Mouse (Mus musculus): ENCODE results near the gene N4bp2. TPM values are rescaled to one million over a fixed set of nuclear protein-coding genes. Genes with fewer than 3 reads are reported as not detected.

The N4bp2 gene
- polyA plus RNA-seq, 1 experiment from 2014 or later = 15.4 TPM

DNA sequence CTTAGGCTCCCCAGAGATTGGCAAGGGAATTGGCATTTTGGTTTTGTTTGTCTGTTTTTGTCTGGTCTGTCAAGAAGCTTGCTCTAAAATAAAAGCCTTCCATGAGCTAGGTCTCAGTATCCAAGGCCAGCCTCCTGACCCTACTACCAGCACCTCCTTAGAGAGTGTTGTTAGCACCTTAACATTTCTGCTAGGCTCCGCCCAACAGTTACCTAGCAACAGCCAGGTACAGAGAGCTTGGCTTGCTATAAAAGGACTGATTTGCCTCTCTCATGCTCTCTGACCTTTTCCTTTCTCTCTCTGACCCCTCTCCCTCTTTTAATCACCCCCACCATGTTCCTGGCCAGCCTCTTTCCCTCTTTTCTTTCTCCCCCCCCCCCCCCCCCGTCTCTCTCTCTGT lies 14.9 kb upstream of the N4bp2 start:
- no peak for ATAC-seq (ENCODE audit: extremely low read depth, insufficient number of reproducible peaks, low FRiP score, low TSS enrichment)
- Histone ChIP-seq H3K4me3 (no peak overlapping the region), H3K4me2 (no peak overlapping the region), H3K9me3 (no peaks in the 10 kb centered on the region), H3K27me3 (replicated peaks) (no peaks in the 10 kb centered on the region), H3K4me1 (no peaks in the 10 kb centered on the region), H3K9ac (no peak overlapping the region), H3K36me3 (no peaks in the 10 kb centered on the region), H3K27ac (replicated peaks) (no peak overlapping the region)
- WGBS = 53% methylated on average over 2 of the region's 2 CpGs

DNA sequence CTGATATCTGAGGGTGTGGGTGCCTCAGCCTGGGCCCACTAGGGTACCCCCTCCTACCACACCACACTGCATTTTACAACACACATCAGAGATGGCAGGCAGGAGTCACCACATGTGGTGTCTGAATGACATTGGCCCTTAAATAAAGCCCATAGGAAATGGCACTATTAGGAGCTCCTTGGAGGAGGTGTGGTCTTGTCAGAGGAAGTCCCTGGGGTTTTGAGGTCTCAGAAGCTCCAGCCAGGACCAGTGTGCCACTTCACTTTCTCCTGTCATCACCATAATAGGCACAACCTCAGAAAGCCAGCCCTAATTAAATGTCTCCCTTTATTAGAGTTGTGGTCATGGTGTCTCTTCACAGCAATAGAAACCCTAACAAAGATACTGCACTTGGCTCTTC lies 14.4 kb upstream of the N4bp2 start:
- no peak overlapping the region for H3K27ac ChIP-seq (replicated peaks)
- no peaks in the 10 kb centered on the region for H3K27me3 ChIP-seq (replicated peaks)
- ATAC-seq (ENCODE audit: extremely low read depth, insufficient number of reproducible peaks, low FRiP score, low TSS enrichment) = no peak

DNA sequence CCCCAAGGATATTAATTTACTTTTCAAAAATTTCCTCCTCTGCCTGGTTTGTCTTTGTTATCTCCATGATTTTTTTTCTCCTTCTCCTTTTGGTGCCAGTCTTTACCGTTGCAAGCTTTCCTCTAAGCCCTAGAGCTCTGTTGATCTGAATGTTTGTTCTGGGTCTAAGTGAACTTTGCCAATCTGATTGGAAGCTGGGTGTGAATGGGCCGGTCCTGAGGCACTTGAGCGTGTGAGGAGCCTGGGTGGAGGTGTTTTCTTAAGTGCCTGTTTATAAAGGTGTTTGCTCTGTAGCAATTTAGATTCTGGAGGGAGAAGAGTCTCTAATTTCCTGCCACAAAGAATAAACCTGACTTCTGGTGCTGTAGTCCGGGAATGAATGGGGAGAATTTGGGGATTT lies 11.3 kb upstream of the N4bp2 start:
- H3K27ac ChIP-seq (replicated peaks) = no peak overlapping the region
- no peaks in the 10 kb centered on the region for H3K36me3 ChIP-seq
- ATAC-seq (ENCODE audit: extremely low read depth, insufficient number of reproducible peaks, low FRiP score, low TSS enrichment) = no peak
- no peak overlapping the region for H3K4me2 ChIP-seq
- no peaks in the 10 kb centered on the region for H3K9me3 ChIP-seq
- H3K27me3 ChIP-seq (replicated peaks) = no peaks in the 10 kb centered on the region
- 21% methylated on average over 4 of the region's 4 CpGs for WGBS
- H3K4me1 ChIP-seq = peaks cover 10% of the 10 kb centered on the region
- H3K4me3 ChIP-seq = no peak overlapping the region
- no peak overlapping the region for H3K9ac ChIP-seq

More for the DNA sequence above, 14.4 kb upstream of the N4bp2 start:
- no peaks in the 10 kb centered on the region for H3K4me1 ChIP-seq
- no peaks in the 10 kb centered on the region for H3K9me3 ChIP-seq
- no peak overlapping the region for H3K4me2 ChIP-seq
- no peak overlapping the region for H3K9ac ChIP-seq
- no peak overlapping the region for H3K4me3 ChIP-seq
- H3K36me3 ChIP-seq = no peaks in the 10 kb centered on the region

DNA sequence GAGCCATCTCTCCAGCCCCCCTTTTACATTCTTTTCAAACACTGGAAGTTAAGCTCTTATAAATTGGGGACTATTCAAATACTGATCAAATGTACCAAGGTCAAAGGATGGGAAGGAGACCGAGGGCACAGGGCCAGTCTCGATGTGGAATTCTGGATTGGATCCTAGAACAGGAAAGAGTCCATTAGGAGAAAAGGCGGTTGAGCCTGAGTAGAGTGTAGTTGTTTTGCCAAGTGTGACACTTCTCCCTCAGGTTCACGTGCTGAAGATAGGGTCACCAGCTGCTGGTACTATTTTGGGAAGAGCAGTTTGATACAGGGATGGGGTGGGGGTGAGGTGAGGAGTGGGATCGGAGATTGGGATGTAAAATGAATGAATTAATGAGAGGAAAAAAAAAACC lies 7.5 kb upstream of the N4bp2 start:
- WGBS = 55% methylated on average over 5 of the region's 5 CpGs
- Histone ChIP-seq H3K4me1 (peaks cover 10% of the 10 kb centered on the region), H3K36me3 (peaks cover 4% of the 10 kb centered on the region), H3K27ac (replicated peaks) (peak overlapping the region; percentile 37; the same call in 1 of the 2 replicates), H3K9me3 (no peaks in the 10 kb centered on the region), H3K9ac (no peak overlapping the region), H3K4me2 (no peak overlapping the region), H3K27me3 (replicated peaks) (no peaks in the 10 kb centered on the region), H3K4me3 (no peak overlapping the region)
- ATAC-seq (ENCODE audit: extremely low read depth, insufficient number of reproducible peaks, low FRiP score, low TSS enrichment) = no peak

DNA sequence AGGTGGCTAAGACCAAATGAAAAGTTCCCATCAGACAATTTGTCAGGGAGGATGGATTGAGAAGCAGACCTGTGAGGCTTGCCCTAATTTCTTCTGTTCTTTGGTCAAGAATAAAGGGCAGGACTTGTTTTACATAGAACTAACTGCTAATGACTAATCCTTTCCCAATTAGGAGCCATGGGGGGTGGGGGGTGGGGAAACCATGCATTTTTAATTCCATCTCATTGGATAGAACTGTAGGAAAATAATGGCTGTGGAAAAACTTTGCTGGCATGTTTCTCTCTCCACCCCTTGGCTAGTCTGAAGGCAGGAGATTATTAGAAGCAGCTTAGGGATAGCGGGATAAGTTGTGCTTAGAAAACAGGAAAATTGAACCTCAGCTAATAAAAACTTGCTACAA lies 6.2 kb upstream of the N4bp2 start:
- Histone ChIP-seq H3K27me3 (replicated peaks) (no peaks in the 10 kb centered on the region), H3K27ac (replicated peaks) (no peak overlapping the region), H3K4me3 (no peak overlapping the region), H3K36me3 (peaks cover 4% of the 10 kb centered on the region), H3K9me3 (no peaks in the 10 kb centered on the region), H3K4me1 (peaks cover 19% of the 10 kb centered on the region), H3K9ac (no peak overlapping the region), H3K4me2 (no peak overlapping the region)
- ATAC-seq (ENCODE audit: extremely low read depth, insufficient number of reproducible peaks, low FRiP score, low TSS enrichment) = no peak
- whole genome bisulfite sequencing = 82% methylated on average over 1 of the region's 1 CpGs

DNA sequence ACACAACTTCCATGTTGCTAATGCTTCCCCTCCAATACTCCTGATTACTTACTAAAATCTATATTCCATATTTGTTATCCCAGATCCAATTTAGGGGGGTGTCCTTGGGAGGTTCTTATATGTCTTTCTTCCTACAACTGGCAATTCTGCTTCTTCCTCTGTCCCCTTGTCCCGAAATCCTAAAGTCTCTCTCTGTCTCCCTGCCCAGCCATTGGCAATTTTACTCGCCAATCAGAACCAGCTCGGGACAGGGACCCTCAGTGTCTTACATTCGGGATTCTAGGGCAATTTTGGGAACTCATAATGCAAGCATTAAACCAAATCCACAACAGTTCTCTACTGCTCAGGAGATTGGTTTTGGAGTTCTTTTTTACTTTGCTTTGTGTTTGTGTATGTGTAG lies 3.3 kb upstream of the N4bp2 start:
- H3K4me1 ChIP-seq = peaks cover 19% of the 10 kb centered on the region
- H3K27me3 ChIP-seq (replicated peaks) = no peaks in the 10 kb centered on the region
- ATAC-seq (ENCODE audit: extremely low read depth, insufficient number of reproducible peaks, low FRiP score, low TSS enrichment) = no peak
- 85% methylated on average over 4 of the region's 4 CpGs for WGBS
- H3K4me3 ChIP-seq = no peak overlapping the region
- no peak overlapping the region for H3K4me2 ChIP-seq
- peaks cover 4% of the 10 kb centered on the region for H3K36me3 ChIP-seq
- H3K27ac ChIP-seq (replicated peaks) = no peak overlapping the region
- H3K9me3 ChIP-seq = no peaks in the 10 kb centered on the region
- no peak overlapping the region for H3K9ac ChIP-seq

DNA sequence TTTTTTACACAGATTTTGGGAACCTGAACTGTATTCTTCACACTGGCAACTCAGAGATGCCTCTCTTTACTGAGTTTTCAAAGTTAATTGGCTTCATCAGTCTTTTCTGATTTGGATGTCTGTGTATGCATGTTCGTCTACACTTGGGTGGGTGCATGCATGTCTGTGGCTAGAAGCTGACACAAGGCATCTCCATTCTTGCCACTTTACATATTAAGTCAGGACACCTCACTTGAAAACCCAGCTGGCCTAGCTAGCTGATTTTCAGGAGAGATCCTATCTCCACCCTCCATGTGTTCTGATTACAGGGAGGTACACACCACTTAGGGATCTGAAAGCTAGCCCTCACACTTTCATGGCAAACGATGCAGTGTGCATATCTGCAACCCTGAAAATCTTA lies 2.7 kb upstream of the N4bp2 start:
- no peaks in the 10 kb centered on the region for H3K27me3 ChIP-seq (replicated peaks)
- no peak overlapping the region for H3K4me3 ChIP-seq
- ATAC-seq (ENCODE audit: extremely low read depth, insufficient number of reproducible peaks, low FRiP score, low TSS enrichment) = no peak
- no peaks in the 10 kb centered on the region for H3K9me3 ChIP-seq
- H3K36me3 ChIP-seq = peaks cover 4% of the 10 kb centered on the region
- no peak overlapping the region for H3K9ac ChIP-seq
- peaks cover 20% of the 10 kb centered on the region for H3K4me1 ChIP-seq
- 64% methylated on average over 2 of the region's 2 CpGs for WGBS
- H3K4me2 ChIP-seq = no peak overlapping the region
- no peak overlapping the region for H3K27ac ChIP-seq (replicated peaks)

DNA sequence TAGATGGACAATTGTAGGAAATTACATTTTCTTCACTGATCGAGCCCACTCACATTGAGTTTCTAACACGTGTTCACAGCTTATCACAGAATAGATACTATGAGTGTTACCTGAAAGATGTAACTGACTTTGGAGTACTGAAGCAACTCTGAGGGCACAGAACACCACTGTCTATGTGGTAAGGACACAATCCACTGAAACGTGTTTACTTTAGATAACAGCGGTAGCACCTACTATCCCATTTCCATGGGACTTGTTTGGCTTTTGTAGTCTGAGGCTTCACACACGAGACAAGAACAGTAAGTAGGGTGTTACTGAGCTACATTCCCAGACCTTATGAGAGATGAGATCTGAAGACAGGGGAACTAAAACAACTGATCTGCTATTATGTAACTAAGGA lies 2.3 kb upstream of the N4bp2 start:
- H3K36me3 ChIP-seq = peaks cover 4% of the 10 kb centered on the region
- 35% methylated on average over 5 of the region's 5 CpGs for WGBS
- ATAC-seq (ENCODE audit: extremely low read depth, insufficient number of reproducible peaks, low FRiP score, low TSS enrichment) = no peak
- H3K27me3 ChIP-seq (replicated peaks) = no peaks in the 10 kb centered on the region
- H3K4me1 ChIP-seq = peaks cover 19% of the 10 kb centered on the region
- H3K9ac ChIP-seq = no peak overlapping the region
- no peak overlapping the region for H3K4me3 ChIP-seq
- no peaks in the 10 kb centered on the region for H3K9me3 ChIP-seq
- no peak overlapping the region for H3K4me2 ChIP-seq
- no peak overlapping the region for H3K27ac ChIP-seq (replicated peaks)

DNA sequence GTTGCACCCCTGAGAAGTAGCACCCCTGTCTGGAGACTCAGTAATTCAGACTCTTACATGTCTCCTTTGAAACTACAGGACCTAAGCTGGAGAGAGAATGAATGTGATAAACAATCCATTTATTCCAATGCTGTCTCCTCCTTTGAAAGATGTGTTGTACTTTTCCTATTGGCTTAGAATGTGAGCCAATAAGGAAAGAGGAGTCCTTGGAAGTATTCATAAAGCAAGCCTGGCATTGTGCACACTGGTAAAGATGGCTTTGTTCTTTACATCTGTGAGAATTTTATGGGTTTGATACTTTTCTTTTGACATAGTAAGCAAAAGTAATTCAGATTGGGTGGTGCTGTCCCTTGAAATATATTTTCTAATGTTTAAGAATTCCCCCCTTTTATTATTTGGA lies 1.4 kb upstream of the N4bp2 start:
- Histone ChIP-seq H3K9ac (0 out of 2 replicates have a peak overlapping the region, but pooled peaks have one; percentile 14), H3K27ac (replicated peaks) (0 out of 2 replicates have a peak overlapping the region, but pooled peaks have one; percentile 6), H3K27me3 (replicated peaks) (no peaks in the 10 kb centered on the region), H3K4me3 (peak overlapping the region; percentile 11; the same call in 1 of the 2 replicates), H3K36me3 (peaks cover 4% of the 10 kb centered on the region), H3K4me2 (peak overlapping the region; percentile 47), H3K4me1 (peaks cover 18% of the 10 kb centered on the region), H3K9me3 (no peaks in the 10 kb centered on the region)
- ATAC-seq (ENCODE audit: extremely low read depth, insufficient number of reproducible peaks, low FRiP score, low TSS enrichment) = no peak

DNA sequence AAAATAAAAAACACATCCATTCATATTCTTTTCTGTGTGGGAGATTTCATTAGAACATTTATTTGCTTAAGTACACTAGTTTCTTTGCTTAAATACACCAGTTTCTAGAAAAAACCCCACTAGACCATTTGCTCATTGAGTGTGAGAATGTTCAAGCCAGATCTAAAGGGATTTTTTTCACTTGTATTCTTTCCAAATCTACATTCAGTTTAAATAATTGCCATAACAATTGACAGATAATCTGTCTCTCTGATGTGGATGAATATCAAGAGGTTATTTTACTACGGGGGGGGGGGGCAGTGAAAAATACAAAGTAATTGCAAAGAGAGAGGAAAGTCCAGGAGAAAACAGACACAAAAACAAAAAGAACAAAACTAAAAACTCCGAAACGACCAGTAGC lies 635 bp upstream of the N4bp2 start:
- ATAC-seq (ENCODE audit: extremely low read depth, insufficient number of reproducible peaks, low FRiP score, low TSS enrichment) = no peak
- H3K27me3 ChIP-seq (replicated peaks) = no peaks in the 10 kb centered on the region
- peaks cover 18% of the 10 kb centered on the region for H3K4me1 ChIP-seq
- no peaks in the 10 kb centered on the region for H3K9me3 ChIP-seq
- H3K4me3 ChIP-seq = peak overlapping the region; percentile 77
- 4% methylated on average over 3 of the region's 3 CpGs for WGBS
- H3K36me3 ChIP-seq = peaks cover 4% of the 10 kb centered on the region
- H3K9ac ChIP-seq = peak overlapping the region; percentile 96
- peak overlapping the region; percentile 92 for H3K4me2 ChIP-seq
- H3K27ac ChIP-seq (replicated peaks) = peak overlapping the region; percentile 100

DNA sequence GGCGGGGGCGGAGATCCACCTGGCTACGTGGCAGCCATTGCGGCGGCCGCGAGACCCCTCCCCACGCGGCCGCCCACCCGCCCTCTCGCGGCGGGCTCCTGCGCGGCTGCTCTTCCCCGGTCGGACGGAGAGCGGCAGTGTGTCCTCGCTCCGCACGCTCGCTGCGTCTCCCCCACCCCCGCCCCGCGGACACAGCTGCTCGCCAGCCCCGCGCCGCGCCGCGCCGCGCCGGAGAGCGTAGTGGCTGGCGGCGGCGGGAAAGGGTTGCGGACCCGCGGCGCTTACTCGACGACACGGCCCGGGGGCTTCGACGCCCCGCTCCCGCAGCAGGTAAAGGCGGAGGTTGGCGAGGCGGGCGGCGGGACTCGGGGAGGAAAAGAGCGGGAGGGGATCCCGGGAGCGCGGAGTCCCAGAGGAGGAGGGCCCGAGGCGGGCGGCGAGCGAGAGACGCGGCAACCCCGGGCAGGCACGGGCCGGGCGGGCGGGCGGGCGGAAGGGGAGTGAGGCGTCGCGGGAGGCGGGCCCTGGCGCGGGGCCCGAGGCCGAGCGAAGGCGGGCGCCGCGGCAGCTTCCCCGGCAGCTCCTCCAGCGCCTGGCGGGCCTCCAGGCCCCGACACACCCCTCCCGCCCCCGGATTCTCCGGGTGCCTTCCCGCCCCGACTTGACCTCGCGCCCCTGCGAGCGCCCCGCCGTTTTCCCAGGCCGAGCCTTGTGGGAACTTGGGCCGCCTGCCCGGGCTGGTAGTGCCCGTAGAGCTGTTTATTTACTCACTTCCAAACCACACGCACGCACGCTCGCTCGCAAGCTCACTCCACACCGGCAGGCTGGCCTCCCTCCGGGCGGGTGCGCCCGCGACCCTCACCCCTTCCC lies 830 bp downstream of the N4bp2 start:
- H3K27ac ChIP-seq (replicated peaks) = peak overlapping the region; percentile 100

More for the DNA sequence above, 830 bp downstream of the N4bp2 start:
- peak overlapping the region; percentile 92 for H3K4me2 ChIP-seq
- H3K4me3 ChIP-seq = peak overlapping the region; percentile 77
- peak overlapping the region; percentile 96 for H3K9ac ChIP-seq
- peaks cover 4% of the 10 kb centered on the region; the same call in 1 of the 2 replicates for H3K36me3 ChIP-seq
- H3K9me3 ChIP-seq = no peaks in the 10 kb centered on the region
- peak; percentile 81 for ATAC-seq (ENCODE audit: extremely low read depth, insufficient number of reproducible peaks, low FRiP score, low TSS enrichment)
- WGBS = under 1% methylated on average over 102 of the region's 121 CpGs
- H3K27me3 ChIP-seq (replicated peaks) = no peaks in the 10 kb centered on the region
- H3K4me1 ChIP-seq = peaks cover 27% of the 10 kb centered on the region

Measured in heart, embryonic 13.5 days (tissue).